Mouse (Mus musculus) forebrain, embryonic 16.5 days (tissue): ENCODE results near the gene Tjp2. TPM values are rescaled to one million over a fixed set of nuclear protein-coding genes. Genes with fewer than 3 reads are reported as not detected.

Experiments
- ATAC-seq: fragments of 200-750 bp; cut with Nextera tagmentation; 2 replicates; pipeline ENCODE4 v1.8.0; 2017; ENCODE audit warnings: mild to moderate bottlenecking, moderate library complexity
- H3K27ac ChIP-seq: fragments of 300-500 bp; sonication (generic); 2 replicates; pipeline ENCODE4 v1.5.1; 2014; ENCODE audit warnings: low read length, control low read depth
- H3K27me3 ChIP-seq: fragments of 300-500 bp; sonication (generic); replicated peaks from 2 replicates; pipeline ENCODE4 v1.6.1; 2014; ENCODE audit warnings: low read length; ENCODE audit not compliant: control insufficient read depth, insufficient read depth
- H3K36me3 ChIP-seq: fragments of 300-500 bp; sonication (generic); 2 replicates; pipeline ENCODE4 v1.6.1; 2014; ENCODE audit not compliant: control insufficient read depth, insufficient read depth
- H3K4me1 ChIP-seq: fragments of 300-500 bp; sonication (generic); replicated peaks from 2 replicates; pipeline ENCODE4 v1.6.1; 2014; ENCODE audit warnings: low read length; ENCODE audit not compliant: control insufficient read depth, insufficient read depth
- H3K4me2 ChIP-seq: fragments of 300-500 bp; sonication (generic); 2 replicates; pipeline ENCODE4 v1.6.1; 2014; ENCODE audit warnings: mild to moderate bottlenecking, low read length, control low read depth
- H3K4me3 ChIP-seq: fragments of 300-500 bp; sonication (generic); replicated peaks from 2 replicates; pipeline ENCODE4 v1.5.1; 2014; ENCODE audit warnings: mild to moderate bottlenecking, low read length, control low read depth
- H3K9ac ChIP-seq: fragments of 300-500 bp; sonication (generic); replicated peaks from 2 replicates; pipeline ENCODE4 v1.6.1; 2014; ENCODE audit warnings: low read depth, low read length, control low read depth
- H3K9me3 ChIP-seq: fragments of 300-500 bp; sonication (generic); 2 replicates; pipeline ENCODE4 v1.6.1; 2016; ENCODE audit warnings: low read length; ENCODE audit not compliant: control insufficient read depth
- WGBS: fragments of 180-500 bp; shearing (Covaris S2); extraction: QIAGEN DNeasy Blood & Tissue Kit; methylation state at CpG from one replicate; pipeline ENCODE4 v1.1.7; 2014; 5-methylcytosine and 5-hydroxymethylcytosine counted together
- polyA plus RNA-seq: library from polyadenylated mRNA; unstranded; fragments of >200 nt; fragmentation: Nextera tagmentation; extraction: Ambion mirVana; gene quantifications from 2 replicates; pipeline ENCODE4 v1.2.1, GENCODE M21; 2015

The Tjp2 gene
- polyA plus RNA-seq, 1 experiment from 2014 or later, result 11.3 TPM

- no peak overlapping the region for H3K27ac ChIP-seq
- peak overlapping the region; percentile 79 for H3K4me3 ChIP-seq
- peak overlapping the region; percentile 77 for H3K9ac ChIP-seq
- no peaks in the 10 kb centered on the region for H3K9me3 ChIP-seq
- peak overlapping the region; percentile 68 for H3K4me2 ChIP-seq
- peaks cover 21% of the 10 kb centered on the region for H3K4me1 ChIP-seq
- H3K36me3 ChIP-seq, result no peaks in the 10 kb centered on the region
- 8% methylated on average over 13 of the region's 13 CpGs for WGBS
- no peaks in the 10 kb centered on the region for H3K27me3 ChIP-seq
- ATAC-seq, result no peak
These were observed 49.9 kb downstream of the Tjp2 start for GRCm38 (mm10) chr19:24174896-24175295.

- WGBS, result under 1% methylated on average over 90 of the region's 103 CpGs
- peak overlapping the region; percentile 68 for H3K4me2 ChIP-seq
- H3K27ac ChIP-seq, result peak overlapping the region; percentile 77
- H3K9ac ChIP-seq, result peak overlapping the region; percentile 77
- peak overlapping the region; percentile 79 for H3K4me3 ChIP-seq
- H3K27me3 ChIP-seq, result no peaks in the 10 kb centered on the region
- H3K36me3 ChIP-seq, result no peaks in the 10 kb centered on the region
- peaks cover 21% of the 10 kb centered on the region for H3K4me1 ChIP-seq
- H3K9me3 ChIP-seq, result no peaks in the 10 kb centered on the region
- ATAC-seq, result peak; percentile 93
These were observed 51.0 kb downstream of the Tjp2 start for GRCm38 (mm10) chr19:24173608-24174523.

- ATAC-seq, result no peak
- Histone ChIP-seq H3K36me3 (no peaks in the 10 kb centered on the region), H3K27ac (no peak overlapping the region), H3K27me3 (no peaks in the 10 kb centered on the region), H3K4me1 (peaks cover 21% of the 10 kb centered on the region), H3K4me2 (peak overlapping the region; percentile 68), H3K9me3 (no peaks in the 10 kb centered on the region), H3K4me3 (peak overlapping the region; percentile 79), H3K9ac (peak overlapping the region; percentile 27; the same call in 1 of the 2 replicates)
- WGBS, result 19% methylated on average over 6 of the region's 6 CpGs
These were observed 51.8 kb downstream of the Tjp2 start for GRCm38 (mm10) chr19:24173020-24173419.

- H3K9ac ChIP-seq, result no peak overlapping the region
- 62% methylated on average over 10 of the region's 10 CpGs for WGBS
- ATAC-seq, result no peak
- H3K4me1 ChIP-seq, result peaks cover 15% of the 10 kb centered on the region
- H3K4me3 ChIP-seq, result no peak overlapping the region
- H3K9me3 ChIP-seq, result no peaks in the 10 kb centered on the region
- H3K27ac ChIP-seq, result no peak overlapping the region
- H3K36me3 ChIP-seq, result no peaks in the 10 kb centered on the region
- no peak overlapping the region for H3K4me2 ChIP-seq
- no peaks in the 10 kb centered on the region for H3K27me3 ChIP-seq
These were observed 56.3 kb downstream of the Tjp2 start for GRCm38 (mm10) chr19:24168531-24168930.

GRCm38 (mm10) chr19:24166516-24167091 is 58.2 kb downstream of the Tjp2 start:
- Histone ChIP-seq H3K27me3 (no peaks in the 10 kb centered on the region), H3K36me3 (no peaks in the 10 kb centered on the region), H3K4me1 (peaks cover 5% of the 10 kb centered on the region; the same call in 1 of the 2 replicates), H3K27ac (no peak overlapping the region), H3K9me3 (no peaks in the 10 kb centered on the region), H3K4me3 (no peak overlapping the region), H3K4me2 (no peak overlapping the region), H3K9ac (no peak overlapping the region)
- ATAC-seq, result peak; percentile 36
- 15% methylated on average over 17 of the region's 17 CpGs for WGBS

GRCm38 (mm10) chr19:24163974-24164373 is 60.9 kb downstream of the Tjp2 start:
- Histone ChIP-seq H3K4me2 (no peak overlapping the region), H3K9me3 (no peaks in the 10 kb centered on the region), H3K4me1 (peaks cover 8% of the 10 kb centered on the region; the same call in 1 of the 2 replicates), H3K27ac (no peak overlapping the region), H3K4me3 (no peak overlapping the region), H3K27me3 (no peaks in the 10 kb centered on the region), H3K9ac (no peak overlapping the region), H3K36me3 (no peaks in the 10 kb centered on the region)
- ATAC-seq, result no peak
- WGBS, result 54% methylated on average over 4 of the region's 4 CpGs

- H3K36me3 ChIP-seq, result no peaks in the 10 kb centered on the region
- peaks cover 7% of the 10 kb centered on the region; the same call in 1 of the 2 replicates for H3K4me1 ChIP-seq
- H3K4me2 ChIP-seq, result no peak overlapping the region
- no peaks in the 10 kb centered on the region for H3K9me3 ChIP-seq
- 9% methylated on average over 8 of the region's 8 CpGs for WGBS
- H3K27me3 ChIP-seq, result no peaks in the 10 kb centered on the region
- no peak overlapping the region for H3K9ac ChIP-seq
- peak; percentile 64; the same call in 1 of the 2 replicates for ATAC-seq
- H3K4me3 ChIP-seq, result no peak overlapping the region
- no peak overlapping the region for H3K27ac ChIP-seq
These were observed 64.4 kb downstream of the Tjp2 start for GRCm38 (mm10) chr19:24160460-24160859.

- no peak overlapping the region for H3K27ac ChIP-seq
- ATAC-seq, result no peak
- H3K4me2 ChIP-seq, result no peak overlapping the region
- no peaks in the 10 kb centered on the region for H3K9me3 ChIP-seq
- no peaks in the 10 kb centered on the region for H3K27me3 ChIP-seq
- H3K9ac ChIP-seq, result no peak overlapping the region
- H3K4me1 ChIP-seq, result 0 out of 2 replicates have a peak, but pooled peaks cover 3% of the 10 kb centered on the region
- 73% methylated on average over 9 of the region's 9 CpGs for WGBS
- H3K36me3 ChIP-seq, result no peaks in the 10 kb centered on the region
- H3K4me3 ChIP-seq, result no peak overlapping the region
These were observed 65.1 kb downstream of the Tjp2 start for GRCm38 (mm10) chr19:24159751-24160150.

GRCm38 (mm10) chr19:24159334-24159733 is 65.5 kb downstream of the Tjp2 start:
- Histone ChIP-seq H3K4me3 (no peak overlapping the region), H3K27ac (no peak overlapping the region), H3K4me1 (0 out of 2 replicates have a peak, but pooled peaks cover 3% of the 10 kb centered on the region), H3K27me3 (no peaks in the 10 kb centered on the region), H3K36me3 (no peaks in the 10 kb centered on the region), H3K9ac (no peak overlapping the region), H3K9me3 (no peaks in the 10 kb centered on the region), H3K4me2 (no peak overlapping the region)
- ATAC-seq, result no peak
- WGBS, result 84% methylated on average over 8 of the region's 9 CpGs
